ENCODE assay signal across 8 mouse cellular contexts in genomic region chr5:123228524-123228922, GRCm38 (mm10). TPM values are rescaled to one million over a fixed set of nuclear protein-coding genes. Genes with fewer than 3 reads are reported as not detected.
DNase-seq lines count a peak whose midpoint lies in the region; ATAC-seq and TF ChIP-seq lines count a peak whose summit lies in the region.

No protein-coding gene starts in this region.

- H3K4me1 ChIP-seq in kidney, postnatal 0 days (replicated peaks; ENCODE audit: insufficient read depth, low read length) = peaks cover 4% of the 10 kb centered on the region
- H3K4me1 ChIP-seq in hindbrain, embryonic 16.5 days (ENCODE audit: control insufficient read depth, insufficient read depth, low read depth, low read length) = peaks cover 8% of the 10 kb centered on the region
- H3K4me1 ChIP-seq in midbrain, embryonic 16.5 days (ENCODE audit: control insufficient read depth, insufficient read depth, low read length) = peaks cover 14% of the 10 kb centered on the region

- H3K4me2 ChIP-seq in kidney, postnatal 0 days (ENCODE audit: low read length) = peak overlapping the region; percentile 77
- peak overlapping the region; percentile 85 for H3K4me2 ChIP-seq in hindbrain, embryonic 16.5 days (ENCODE audit: low read length)
- peak overlapping the region; percentile 89 for H3K4me2 ChIP-seq in midbrain, embryonic 16.5 days (ENCODE audit: low read length)

- H3K36me3 ChIP-seq in kidney, postnatal 0 days (ENCODE audit: insufficient read depth, low read length) = 0 out of 2 replicates have a peak, but pooled peaks cover 2% of the 10 kb centered on the region
- H3K36me3 ChIP-seq in hindbrain, embryonic 16.5 days (ENCODE audit: control insufficient read depth, insufficient read depth, low read length) = no peaks in the 10 kb centered on the region
- H3K36me3 ChIP-seq in midbrain, embryonic 16.5 days (ENCODE audit: control insufficient read depth, insufficient read depth, low read length) = no peaks in the 10 kb centered on the region

- peak overlapping the region; percentile 74 for H3K4me3 ChIP-seq in kidney, postnatal 0 days (replicated peaks; ENCODE audit: low read depth, low read length)
- peak overlapping the region; percentile 90 for H3K4me3 ChIP-seq in hindbrain, embryonic 16.5 days (ENCODE audit: low read length)
- H3K4me3 ChIP-seq in midbrain, embryonic 16.5 days (ENCODE audit: low read depth, low read length) = peak overlapping the region; percentile 60

- DNase-seq in kidney, postnatal 0 days (ENCODE audit: low spot score) = no peak
- DNase-seq in kidney, postnatal 25 days = no peak
- DNase-seq in c-Kit-negative CD71-positive TER-119-positive erythroid progenitor cells, embryonic 14.5 days (ENCODE audit: low read depth, low spot score) = peak; percentile 31
- DNase-seq in right cerebral cortex, adult 2 months (ENCODE audit: low spot score in 2 of 2) = no peak
- no peak for DNase-seq in layer of hippocampus, adult 8-10 months (ENCODE audit: low spot score in 2 of 2)
- DNase-seq in gastrocnemius, postnatal 4 days (ENCODE audit: low spot score in 2 of 2) = no peak

- ATAC-seq in kidney, postnatal 0 days (replicated peaks; ENCODE audit: low FRiP score, low read depth) = no peak
- ATAC-seq in hindbrain, embryonic 16.5 days = no peak
- no peak for ATAC-seq in midbrain, embryonic 16.5 days

- TF ChIP-seq CTCF in kidney, postnatal 0 days (IDR thresholded peaks at IDR 0.05; ENCODE audit: low read depth) = no peak

- no peaks in the 10 kb centered on the region for H3K27me3 ChIP-seq in kidney, postnatal 0 days (ENCODE audit: insufficient read depth, low read length)
- no peaks in the 10 kb centered on the region for H3K27me3 ChIP-seq in hindbrain, embryonic 16.5 days (replicated peaks; ENCODE audit: control insufficient read depth, insufficient read depth, low read length)
- no peaks in the 10 kb centered on the region for H3K27me3 ChIP-seq in midbrain, embryonic 16.5 days (ENCODE audit: control insufficient read depth, insufficient read depth, low read depth, low read length)

- peak overlapping the region; percentile 72 for H3K9ac ChIP-seq in kidney, postnatal 0 days (ENCODE audit: low read depth, low read length)
- peak overlapping the region; percentile 94 for H3K9ac ChIP-seq in hindbrain, embryonic 16.5 days (ENCODE audit: low read depth, low read length)
- H3K9ac ChIP-seq in midbrain, embryonic 16.5 days (ENCODE audit: low read depth, low read length) = peak overlapping the region; percentile 82

- no peaks in the 10 kb centered on the region for H3K9me3 ChIP-seq in kidney, postnatal 0 days (replicated peaks; ENCODE audit: low read length)
- H3K9me3 ChIP-seq in hindbrain, embryonic 16.5 days (ENCODE audit: control insufficient read depth, low read length) = no peaks in the 10 kb centered on the region
- no peaks in the 10 kb centered on the region for H3K9me3 ChIP-seq in midbrain, embryonic 16.5 days (replicated peaks; ENCODE audit: control insufficient read depth, low read length, poor library complexity, severe bottlenecking)

- WGBS in kidney, postnatal 0 days = 5% methylated on average over 15 of the region's 15 CpGs
- 5% methylated on average over 15 of the region's 15 CpGs for WGBS in hindbrain, embryonic 16.5 days
- 6% methylated on average over 15 of the region's 15 CpGs for WGBS in midbrain, embryonic 16.5 days

- H3K27ac ChIP-seq in kidney, postnatal 0 days = no peak overlapping the region
- H3K27ac ChIP-seq in hindbrain, embryonic 16.5 days (ENCODE audit: low read depth, low read length) = peak overlapping the region; percentile 62; the same call in 1 of the 2 replicates
- no peak overlapping the region for H3K27ac ChIP-seq in midbrain, embryonic 16.5 days (ENCODE audit: low read length)

RNA-seq across cellular contexts. Expression of gene Wdr66, which starts 23.4 kb away (rescaled TPM):
- 1.6 and 1.8 TPM in 2 replicates for polyA plus RNA-seq in kidney, postnatal 0 days (2015; fragmentation: Nextera tagmentation; extraction: Ambion mirVana)
- 1.1 and 1.4 TPM in 2 replicates for polyA plus RNA-seq in hindbrain, embryonic 16.5 days (2015; fragmentation: Nextera tagmentation; extraction: Ambion mirVana)
- 0.94 and 1.7 TPM in 2 replicates for polyA plus RNA-seq in midbrain, embryonic 16.5 days (2015; fragmentation: Nextera tagmentation; extraction: Ambion mirVana)
- 1 to 10 TPM; 3.5 to 5.9 (median 5.2) TPM for total RNA-seq in layer of hippocampus, adult 8-10 months (2022)
- total RNA-seq in gastrocnemius, postnatal 4 days (2021) = 1 to 10 TPM; 2.4 to 4.2 TPM

RNA-seq across cellular contexts. Expression of gene Hpd, which starts 46.0 kb away (rescaled TPM):
- polyA plus RNA-seq in kidney, postnatal 0 days (2015; fragmentation: Nextera tagmentation; extraction: Ambion mirVana) = 0.32 and 0.45 TPM in 2 replicates
- not detected in 2 replicates for polyA plus RNA-seq in hindbrain, embryonic 16.5 days (2015; fragmentation: Nextera tagmentation; extraction: Ambion mirVana)
- not detected in 2 replicates for polyA plus RNA-seq in midbrain, embryonic 16.5 days (2015; fragmentation: Nextera tagmentation; extraction: Ambion mirVana)
- total RNA-seq in layer of hippocampus, adult 8-10 months (2022) = not detected
- total RNA-seq in gastrocnemius, postnatal 4 days (2021) = 1 to 10 TPM in 1 of 2 experiments, under 1 TPM in 1; 0.42 to 2.4 TPM

RNA-seq across cellular contexts. Expression of gene Psmd9, which starts 59.3 kb away (rescaled TPM):
- polyA plus RNA-seq in kidney, postnatal 0 days (2015; fragmentation: Nextera tagmentation; extraction: Ambion mirVana) = 77.4 and 78.7 TPM in 2 replicates
- polyA plus RNA-seq in hindbrain, embryonic 16.5 days (2015; fragmentation: Nextera tagmentation; extraction: Ambion mirVana) = 77.2 and 89.4 TPM in 2 replicates
- 73.6 and 77.6 TPM in 2 replicates for polyA plus RNA-seq in midbrain, embryonic 16.5 days (2015; fragmentation: Nextera tagmentation; extraction: Ambion mirVana)
- 10 to 100 TPM; 26.2 to 34.3 (median 27.4) TPM for total RNA-seq in layer of hippocampus, adult 8-10 months (2022)
- 10 to 100 TPM; 28.3 to 32.2 TPM for total RNA-seq in gastrocnemius, postnatal 4 days (2021)
